Mouse (Mus musculus): ENCODE results near the gene Ppara.

GRCm38 (mm10) chr15:85710179-85710578 is 24.6 kb upstream of the Ppara start:
- TF ChIP-seq CTCF (IDR thresholded peaks at IDR 0.05; ENCODE audit: borderline replicate concordance, insufficient read depth, low read depth, low read length) (peak; percentile 96), POLR2A (IDR thresholded peaks at IDR 0.05; ENCODE audit: borderline replicate concordance, insufficient read depth, low read length) (no peak)
